Mouse (Mus musculus): ENCODE measurements at regions not wholly inside any gene's neighbourhood (a gene's known extent, or its start where the extent isn't known, plus 50 kb on each side); places are given as distances from the start of the nearest gene placed in this dataset.

- no peak for ATAC-seq (ENCODE audit: insufficient number of reproducible peaks, low FRiP score, low TSS enrichment, low read depth)
- 85% methylated on average over 16 of the region's 16 CpGs for WGBS
- Histone ChIP-seq H3K9ac (no peak overlapping the region), H3K27me3 (no peaks in the 10 kb centered on the region), H3K27ac (no peak overlapping the region), H3K4me2 (no peak overlapping the region), H3K9me3 (no peaks in the 10 kb centered on the region), H3K4me3 (no peak overlapping the region), H3K4me1 (no peaks in the 10 kb centered on the region), H3K36me3 (no peaks in the 10 kb centered on the region)
These were observed 276.3 kb upstream of the Zdhhc25 start for GRCm38 (mm10) chr15:88323584-88324375.

- 49% methylated on average over 6 of the region's 6 CpGs for WGBS
- Histone ChIP-seq H3K36me3 (no peaks in the 10 kb centered on the region), H3K4me1 (no peaks in the 10 kb centered on the region), H3K27me3 (no peaks in the 10 kb centered on the region), H3K4me3 (no peak overlapping the region), H3K9me3 (no peaks in the 10 kb centered on the region), H3K27ac (no peak overlapping the region), H3K4me2 (no peak overlapping the region), H3K9ac (no peak overlapping the region)
- no peak for ATAC-seq (ENCODE audit: insufficient number of reproducible peaks, low FRiP score, low TSS enrichment, low read depth)
These were observed 275.0 kb upstream of the Zdhhc25 start for GRCm38 (mm10) chr15:88325108-88325507.

GRCm38 (mm10) chr15:88353206-88353605 is 246.9 kb upstream of the Zdhhc25 start:
- no peaks in the 10 kb centered on the region for H3K36me3 ChIP-seq
- H3K27me3 ChIP-seq = no peaks in the 10 kb centered on the region
- no peak overlapping the region for H3K4me3 ChIP-seq
- H3K27ac ChIP-seq = no peak overlapping the region
- no peaks in the 10 kb centered on the region for H3K9me3 ChIP-seq
- 91% methylated on average over 2 of the region's 2 CpGs for WGBS
- H3K4me1 ChIP-seq = no peaks in the 10 kb centered on the region
- H3K9ac ChIP-seq = no peak overlapping the region
- no peak overlapping the region for H3K4me2 ChIP-seq
- ATAC-seq (ENCODE audit: insufficient number of reproducible peaks, low FRiP score, low TSS enrichment, low read depth) = no peak

GRCm38 (mm10) chr15:88360375-88361035 is 239.6 kb upstream of the Zdhhc25 start:
- Histone ChIP-seq H3K4me2 (no peak overlapping the region), H3K36me3 (no peaks in the 10 kb centered on the region), H3K27ac (no peak overlapping the region), H3K9ac (no peak overlapping the region), H3K4me1 (no peaks in the 10 kb centered on the region), H3K4me3 (no peak overlapping the region), H3K27me3 (no peaks in the 10 kb centered on the region), H3K9me3 (no peaks in the 10 kb centered on the region)
- WGBS = 25% methylated on average over 12 of the region's 12 CpGs
- ATAC-seq (ENCODE audit: insufficient number of reproducible peaks, low FRiP score, low TSS enrichment, low read depth) = no peak

- Histone ChIP-seq H3K9me3 (no peaks in the 10 kb centered on the region), H3K4me1 (no peaks in the 10 kb centered on the region), H3K36me3 (no peaks in the 10 kb centered on the region), H3K9ac (no peak overlapping the region), H3K27me3 (no peaks in the 10 kb centered on the region), H3K27ac (no peak overlapping the region), H3K4me3 (no peak overlapping the region), H3K4me2 (no peak overlapping the region)
- no peak for ATAC-seq (ENCODE audit: insufficient number of reproducible peaks, low FRiP score, low TSS enrichment, low read depth)
- WGBS = 73% methylated on average over 5 of the region's 5 CpGs
These were observed 238.8 kb upstream of the Zdhhc25 start for GRCm38 (mm10) chr15:88361351-88361750.

GRCm38 (mm10) chr15:88362966-88363365 is 237.1 kb upstream of the Zdhhc25 start:
- no peak overlapping the region for H3K4me3 ChIP-seq
- no peak overlapping the region for H3K9ac ChIP-seq
- H3K36me3 ChIP-seq = no peaks in the 10 kb centered on the region
- H3K4me1 ChIP-seq = no peaks in the 10 kb centered on the region
- no peak overlapping the region for H3K27ac ChIP-seq
- no peaks in the 10 kb centered on the region for H3K27me3 ChIP-seq
- 66% methylated on average over 6 of the region's 6 CpGs for WGBS
- no peak for ATAC-seq (ENCODE audit: insufficient number of reproducible peaks, low FRiP score, low TSS enrichment, low read depth)
- H3K9me3 ChIP-seq = no peaks in the 10 kb centered on the region
- no peak overlapping the region for H3K4me2 ChIP-seq

GRCm38 (mm10) chr15:88370366-88370765 is 229.7 kb upstream of the Zdhhc25 start:
- H3K27me3 ChIP-seq = no peaks in the 10 kb centered on the region; the same call in 1 of the 2 replicates
- H3K4me1 ChIP-seq = no peaks in the 10 kb centered on the region
- ATAC-seq (ENCODE audit: insufficient number of reproducible peaks, low FRiP score, low TSS enrichment, low read depth) = no peak
- no peak overlapping the region for H3K9ac ChIP-seq
- H3K4me2 ChIP-seq = no peak overlapping the region
- no peaks in the 10 kb centered on the region for H3K9me3 ChIP-seq
- no peak overlapping the region for H3K27ac ChIP-seq
- no peaks in the 10 kb centered on the region for H3K36me3 ChIP-seq
- 83% methylated on average over 5 of the region's 5 CpGs for WGBS
- no peak overlapping the region for H3K4me3 ChIP-seq

GRCm38 (mm10) chr15:88372039-88372438 is 228.1 kb upstream of the Zdhhc25 start:
- no peaks in the 10 kb centered on the region for H3K4me1 ChIP-seq
- no peak overlapping the region for H3K4me3 ChIP-seq
- no peaks in the 10 kb centered on the region for H3K36me3 ChIP-seq
- H3K9me3 ChIP-seq = no peaks in the 10 kb centered on the region
- H3K9ac ChIP-seq = no peak overlapping the region
- no peak for ATAC-seq (ENCODE audit: insufficient number of reproducible peaks, low FRiP score, low TSS enrichment, low read depth)
- no peaks in the 10 kb centered on the region; the same call in 1 of the 2 replicates for H3K27me3 ChIP-seq
- 73% methylated on average over 8 of the region's 8 CpGs for WGBS
- no peak overlapping the region for H3K27ac ChIP-seq
- H3K4me2 ChIP-seq = no peak overlapping the region

GRCm38 (mm10) chr15:88373923-88374322 is 226.2 kb upstream of the Zdhhc25 start:
- Histone ChIP-seq H3K27ac (no peak overlapping the region), H3K4me3 (no peak overlapping the region), H3K9me3 (no peaks in the 10 kb centered on the region), H3K27me3 (no peaks in the 10 kb centered on the region; the same call in 1 of the 2 replicates), H3K4me1 (no peaks in the 10 kb centered on the region), H3K9ac (no peak overlapping the region), H3K4me2 (no peak overlapping the region), H3K36me3 (no peaks in the 10 kb centered on the region)
- ATAC-seq (ENCODE audit: insufficient number of reproducible peaks, low FRiP score, low TSS enrichment, low read depth) = no peak
- WGBS = 63% methylated on average over 6 of the region's 6 CpGs

GRCm38 (mm10) chr15:88379342-88379741 is 220.8 kb upstream of the Zdhhc25 start:
- H3K4me2 ChIP-seq = no peak overlapping the region
- no peak for ATAC-seq (ENCODE audit: insufficient number of reproducible peaks, low FRiP score, low TSS enrichment, low read depth)
- no peak overlapping the region for H3K27ac ChIP-seq
- WGBS = 73% methylated on average over 7 of the region's 7 CpGs
- H3K36me3 ChIP-seq = no peaks in the 10 kb centered on the region
- H3K4me1 ChIP-seq = no peaks in the 10 kb centered on the region
- no peaks in the 10 kb centered on the region for H3K9me3 ChIP-seq
- H3K27me3 ChIP-seq = no peaks in the 10 kb centered on the region
- no peak overlapping the region for H3K4me3 ChIP-seq
- no peak overlapping the region for H3K9ac ChIP-seq

GRCm38 (mm10) chr15:88379951-88380623 is 220.0 kb upstream of the Zdhhc25 start:
- ATAC-seq (ENCODE audit: insufficient number of reproducible peaks, low FRiP score, low TSS enrichment, low read depth) = no peak
- 19% methylated on average over 6 of the region's 6 CpGs for WGBS

GRCm38 (mm10) chr15:88381419-88381818 is 218.7 kb upstream of the Zdhhc25 start:
- no peak overlapping the region for H3K9ac ChIP-seq
- no peaks in the 10 kb centered on the region for H3K9me3 ChIP-seq
- H3K4me1 ChIP-seq = no peaks in the 10 kb centered on the region
- no peaks in the 10 kb centered on the region for H3K27me3 ChIP-seq
- 34% methylated on average over 10 of the region's 10 CpGs for WGBS
- no peak overlapping the region for H3K4me3 ChIP-seq
- no peaks in the 10 kb centered on the region for H3K36me3 ChIP-seq
- no peak overlapping the region for H3K4me2 ChIP-seq
- H3K27ac ChIP-seq = no peak overlapping the region
- ATAC-seq (ENCODE audit: insufficient number of reproducible peaks, low FRiP score, low TSS enrichment, low read depth) = no peak

More at GRCm38 (mm10) chr15:88379951-88380623, 220.0 kb upstream of the Zdhhc25 start:
- H3K36me3 ChIP-seq = no peaks in the 10 kb centered on the region
- no peaks in the 10 kb centered on the region for H3K27me3 ChIP-seq
- no peak overlapping the region for H3K9ac ChIP-seq
- H3K4me1 ChIP-seq = no peaks in the 10 kb centered on the region
- H3K9me3 ChIP-seq = no peaks in the 10 kb centered on the region
- H3K4me2 ChIP-seq = no peak overlapping the region
- H3K27ac ChIP-seq = no peak overlapping the region
- H3K4me3 ChIP-seq = no peak overlapping the region
